Mouse (Mus musculus): ENCODE results near the gene Syna.

DNA sequence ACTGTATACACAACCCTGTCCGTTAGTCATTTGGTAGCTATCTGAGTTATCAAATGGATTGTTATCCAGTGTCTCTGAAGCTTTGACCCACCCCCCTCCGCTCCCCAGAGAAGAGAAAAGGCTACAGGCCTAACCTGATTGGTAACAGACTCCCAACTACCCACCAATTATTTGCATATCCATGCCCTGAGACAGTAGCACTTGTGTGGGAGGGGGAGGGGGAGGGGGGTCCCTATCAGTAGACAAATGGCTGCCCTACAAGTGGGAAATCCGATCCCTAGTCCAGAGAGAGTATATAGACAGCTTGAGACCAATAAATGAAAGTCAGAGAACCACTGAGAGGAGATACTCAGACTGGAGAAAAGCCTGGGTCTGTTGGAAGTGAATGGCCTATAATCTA lies 8.1 kb upstream of the Syna start:
- TF ChIP-seq CTCF (IDR thresholded peaks at IDR 0.05; ENCODE audit: low read depth, low read length) (no peak), POLR2A (IDR thresholded peaks at IDR 0.05; ENCODE audit: extremely low read depth, insufficient read depth, low read length) (no peak)

Measured in liver, adult 2 months (tissue).